27 mouse cellular contexts compared by ENCODE assay signal in the genomic region with DNA sequence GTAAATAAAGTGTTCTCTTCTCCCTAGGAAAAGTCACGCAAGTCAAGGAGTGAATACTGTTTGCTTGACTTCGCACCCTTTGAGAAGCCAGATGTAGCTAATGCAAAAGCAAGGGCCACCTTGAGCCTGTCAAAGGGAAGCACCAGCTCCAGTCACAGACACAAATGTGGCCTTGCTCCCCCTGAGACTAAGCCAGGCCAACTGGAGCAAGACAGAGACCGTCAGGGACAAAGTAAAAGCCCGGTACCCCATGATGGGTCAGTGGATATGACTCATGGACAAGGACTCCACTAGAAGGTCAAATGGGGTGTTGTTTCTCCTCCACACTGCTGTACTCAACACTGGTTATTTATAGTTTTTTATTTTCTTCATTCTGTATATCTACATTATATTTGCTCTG. TPM values are rescaled to one million over a fixed set of nuclear protein-coding genes. Genes with fewer than 3 reads are reported as not detected.
DNase-seq lines count a peak whose midpoint lies in the region; ATAC-seq and TF ChIP-seq lines count a peak whose summit lies in the region.
"Had no signal": no experiment of that assay in that cellular context is flagged by ENCODE, and none has a peak within 500 bp of the region (broad histone marks: within the 10 kb centered on the region; RNA-seq: fewer than 3 reads in every experiment).

No protein-coding gene starts in this region.

- H3K4me2 ChIP-seq in intestine, embryonic 14.5 days (ENCODE audit: low read length): no peak overlapping the region
- no peak overlapping the region for H3K4me2 ChIP-seq in intestine, postnatal 0 days (replicated peaks; ENCODE audit: low read depth)
- no peak overlapping the region for H3K4me2 ChIP-seq in neural tube, embryonic 15.5 days
- H3K4me2 ChIP-seq: embryonic facial prominence, embryonic 12.5 days; embryonic facial prominence, embryonic 15.5 days; heart, embryonic 13.5 days; hindbrain, embryonic 12.5 days; hindbrain, embryonic 15.5 days; intestine, embryonic 15.5 days had no signal

- no peaks in the 10 kb centered on the region for H3K27me3 ChIP-seq in intestine, embryonic 14.5 days (replicated peaks; ENCODE audit: control insufficient read depth, insufficient read depth, low read length)
- H3K27me3 ChIP-seq in intestine, postnatal 0 days (replicated peaks; ENCODE audit: control insufficient read depth, insufficient read depth, low read length): no peaks in the 10 kb centered on the region
- no peaks in the 10 kb centered on the region for H3K27me3 ChIP-seq in neural tube, embryonic 15.5 days (replicated peaks)
- H3K27me3 ChIP-seq: CH12.LX; embryonic facial prominence, embryonic 12.5 days; embryonic facial prominence, embryonic 15.5 days; heart, embryonic 13.5 days; hindbrain, embryonic 12.5 days; hindbrain, embryonic 15.5 days; intestine, embryonic 15.5 days; Patski had no signal

- peaks cover 30% of the 10 kb centered on the region for H3K36me3 ChIP-seq in intestine, embryonic 14.5 days (ENCODE audit: control insufficient read depth, insufficient read depth, low read length)
- peaks cover 5% of the 10 kb centered on the region; the same call in 1 of the 2 replicates for H3K36me3 ChIP-seq in intestine, postnatal 0 days (ENCODE audit: control insufficient read depth, insufficient read depth)
- no peaks in the 10 kb centered on the region for H3K36me3 ChIP-seq in neural tube, embryonic 15.5 days
- H3K36me3 ChIP-seq: intestine, embryonic 15.5 days had no signal

- H3K4me1 ChIP-seq in intestine, embryonic 14.5 days (replicated peaks; ENCODE audit: control insufficient read depth, insufficient read depth, low read length): no peaks in the 10 kb centered on the region
- peaks cover 8% of the 10 kb centered on the region; the same call in 1 of the 2 replicates for H3K4me1 ChIP-seq in intestine, postnatal 0 days (replicated peaks; ENCODE audit: control insufficient read depth, insufficient read depth, low read length)
- H3K4me1 ChIP-seq in neural tube, embryonic 15.5 days: peaks cover 23% of the 10 kb centered on the region
- H3K4me1 ChIP-seq: embryonic facial prominence, embryonic 12.5 days; embryonic facial prominence, embryonic 15.5 days; hindbrain, embryonic 12.5 days had no signal

- 0 out of 2 replicates have a peak, but pooled peaks have one; percentile 12 for ATAC-seq in intestine, embryonic 14.5 days (replicated peaks; ENCODE audit: low FRiP score, low TSS enrichment, low read depth)
- ATAC-seq in intestine, postnatal 0 days: no peak
- ATAC-seq in neural tube, embryonic 15.5 days (ENCODE audit: low FRiP score): no peak
- ATAC-seq: forebrain, embryonic 14.5 days; forebrain, postnatal 0 days; Patski had no signal

- H3K4me3 ChIP-seq in intestine, embryonic 14.5 days (ENCODE audit: low read depth, low read length): no peak overlapping the region
- H3K4me3 ChIP-seq in intestine, postnatal 0 days (ENCODE audit: low read depth, low read length): no peak overlapping the region
- H3K4me3 ChIP-seq in neural tube, embryonic 15.5 days (replicated peaks): no peak overlapping the region
- H3K4me3 ChIP-seq: embryonic facial prominence, embryonic 12.5 days; embryonic facial prominence, embryonic 15.5 days; gastrocnemius, adult 2 months; heart, embryonic 10.5 days; heart, embryonic 13.5 days; hindbrain, embryonic 12.5 days; hindbrain, embryonic 15.5 days; intestine, embryonic 15.5 days had no signal

- WGBS in intestine, embryonic 14.5 days: 92% methylated on average over 4 of the region's 4 CpGs
- WGBS in intestine, postnatal 0 days: 90% methylated on average over 4 of the region's 4 CpGs
- WGBS in neural tube, embryonic 15.5 days: 94% methylated on average over 4 of the region's 4 CpGs

- no peaks in the 10 kb centered on the region for H3K9me3 ChIP-seq in intestine, embryonic 14.5 days (ENCODE audit: control insufficient read depth, low read length)
- H3K9me3 ChIP-seq in intestine, postnatal 0 days (ENCODE audit: control insufficient read depth): no peaks in the 10 kb centered on the region
- no peaks in the 10 kb centered on the region for H3K9me3 ChIP-seq in neural tube, embryonic 15.5 days (replicated peaks)
- H3K9me3 ChIP-seq: embryonic facial prominence, embryonic 12.5 days; embryonic facial prominence, embryonic 15.5 days; G1E; heart, embryonic 10.5 days; heart, embryonic 13.5 days; hindbrain, embryonic 12.5 days; hindbrain, embryonic 15.5 days; intestine, embryonic 15.5 days had no signal

- no peak overlapping the region for H3K9ac ChIP-seq in intestine, embryonic 14.5 days (ENCODE audit: low read length)
- H3K9ac ChIP-seq in intestine, postnatal 0 days (ENCODE audit: low read depth, low read length): no peak overlapping the region
- H3K9ac ChIP-seq in neural tube, embryonic 15.5 days (replicated peaks): no peak overlapping the region
- H3K9ac ChIP-seq: embryonic facial prominence, embryonic 12.5 days; embryonic facial prominence, embryonic 15.5 days; forebrain, postnatal 0 days; heart, embryonic 13.5 days; hindbrain, embryonic 12.5 days; hindbrain, embryonic 15.5 days; intestine, embryonic 15.5 days had no signal

- H3K27ac ChIP-seq in intestine, embryonic 14.5 days (ENCODE audit: low read depth): no peak overlapping the region
- no peak overlapping the region for H3K27ac ChIP-seq in intestine, postnatal 0 days (ENCODE audit: low read depth, low read length)
- peak overlapping the region; percentile 60 for H3K27ac ChIP-seq in neural tube, embryonic 15.5 days (replicated peaks)
- H3K27ac ChIP-seq: embryonic facial prominence, embryonic 12.5 days; embryonic facial prominence, embryonic 15.5 days; gastrocnemius, adult 2 months; heart, embryonic 10.5 days; heart, embryonic 13.5 days; hindbrain, embryonic 12.5 days; hindbrain, embryonic 15.5 days; intestine, embryonic 15.5 days had no signal

- DNase-seq in intestine, embryonic 14.5 days (ENCODE audit: low spot score): no peak
- peak; percentile 83 for DNase-seq in adrenal gland, adult 2 months
- peak; percentile 73 for DNase-seq in adrenal gland, postnatal 14 days
- no peak for DNase-seq in layer of hippocampus, adult 11-12 months (ENCODE audit: low spot score)
- no peak for DNase-seq in kidney, postnatal 4 days
- DNase-seq: B cell, adult 2 months; cerebellum, adult 11 months; cerebellum, adult 2 months; cerebellum, adult 9-11 months; cerebellum, postnatal 25 days; forebrain, postnatal 0 days; gastrocnemius, adult 2 months; gastrocnemius, postnatal 14 days; heart, adult 18-20 months had no signal

- no peak for TF ChIP-seq CTCF in intestine, postnatal 0 days (IDR thresholded peaks at IDR 0.05; ENCODE audit: low read depth)

RNA-seq across cellular contexts. Expression of a gene that starts 59.2 kb away (rescaled TPM):
- 68.9 and 71.2 TPM in 2 replicates for polyA plus RNA-seq in intestine, embryonic 14.5 days (2014; fragmentation: Nextera tagmentation; extraction: Ambion mirVana)
- 38.9 and 42.7 TPM in 2 replicates for polyA plus RNA-seq in intestine, postnatal 0 days (2015; fragmentation: Nextera tagmentation; extraction: Ambion mirVana)
- total RNA-seq in adrenal gland, adult 2 months (2021): 10 to 100 TPM; 39.3 to 58.4 TPM
- polyA plus RNA-seq in adrenal gland, adult 2 months (2012; rRNA removed): 6.1 and 8.0 TPM in 2 replicates
- 45.6 and 47.5 TPM in 2 replicates for total RNA-seq in adrenal gland, postnatal 14 days (2021)
- polyA plus RNA-seq in neural tube, embryonic 15.5 days (2015; fragmentation: Nextera tagmentation; extraction: Ambion mirVana): 109 TPM in 2 replicates

Comparison
In these comparisons a context has a peak if more than half of its experiments do, and no peak if none do; other contexts are left out.
1. DNase-seq: peak in adrenal gland, adult 2 months (single experiment) and adrenal gland, postnatal 14 days (single experiment); none in intestine, embryonic 14.5 days (single experiment), layer of hippocampus, adult 11-12 months (single experiment) and kidney, postnatal 4 days (0 of 2).